Mouse (Mus musculus) ES-E14 (cell line): ENCODE measurements around the gene Nlgn2. TPM values are rescaled to one million over a fixed set of nuclear protein-coding genes. Genes with fewer than 3 reads are reported as not detected.

ENCODE experiments used
- DNase-seq: peaks from one replicate; pipeline ENCODE4 v3.0.0-alpha.2; 2013; ENCODE audit warnings: low read depth, low spot score
- H3K27ac ChIP-seq: 2 replicates; pipeline ENCODE4 v1.5.1; 2012; ENCODE audit warnings: low read depth, mild to moderate bottlenecking, low read length, moderate library complexity, mixed read lengths; ENCODE audit not compliant: poor library complexity, insufficient read depth, severe bottlenecking
- H3K36me3 ChIP-seq: 2 replicates; pipeline ENCODE4 v1.6.1; 2012; ENCODE audit warnings: mild to moderate bottlenecking, low read length, moderate library complexity, mixed read lengths; ENCODE audit not compliant: control insufficient read depth, poor library complexity, insufficient read depth, severe bottlenecking
- H3K4me1 ChIP-seq, 2 experiments: fragments of 150-350 bp in 1 of 2; sonication (generic) in 1 of 2; 2 replicates each; pipeline ENCODE4 v1.6.1; 2012; ENCODE audit warnings: low read length in 2 of 2, mild to moderate bottlenecking in 1 of 2, mixed read lengths in 1 of 2; ENCODE audit not compliant: control insufficient read depth in 2 of 2, insufficient read depth in 2 of 2, poor library complexity in 1 of 2
- H3K4me3 ChIP-seq, 2 experiments: fragments of 150-350 bp in 1 of 2; sonication (generic) in 1 of 2; 2 replicates each; pipeline ENCODE4 v1.5.1; 2012; ENCODE audit warnings: low read length in 2 of 2, low read depth in 1 of 2, mild to moderate bottlenecking in 1 of 2, mixed read lengths in 1 of 2; ENCODE audit not compliant: insufficient read depth in 1 of 2, poor library complexity in 1 of 2, severe bottlenecking in 1 of 2
- H3K9ac ChIP-seq: 2 replicates; pipeline ENCODE4 v1.6.1; 2012; ENCODE audit warnings: low read depth, mild to moderate bottlenecking, low read length, mixed read lengths; ENCODE audit not compliant: poor library complexity, insufficient read depth, severe bottlenecking
- H3K9me3 ChIP-seq: fragments of 150-350 bp; sonication (generic); 2 replicates; pipeline ENCODE4 v1.6.1; 2012; ENCODE audit warnings: low read depth, mild to moderate bottlenecking, low read length; ENCODE audit not compliant: control insufficient read depth, insufficient read depth
- CHD2 ChIP-seq: IDR thresholded peaks from 2 replicates; pipeline ENCODE4 v1.6.1; 2014; ENCODE audit warnings: mild to moderate bottlenecking, low read depth, low read length, inconsistent platforms
- HCFC1 ChIP-seq: IDR thresholded peaks from 2 replicates; pipeline ENCODE4 v1.6.1; 2012; ENCODE audit warnings: low read length, inconsistent platforms, borderline replicate concordance; ENCODE audit not compliant: insufficient read depth
- MAFK ChIP-seq: IDR thresholded peaks from 2 replicates; pipeline ENCODE4 v1.6.1; 2014; ENCODE audit warnings: mild to moderate bottlenecking, low read depth, low read length, inconsistent platforms; ENCODE audit not compliant: insufficient read depth
- ZC3H11A ChIP-seq: IDR thresholded peaks from 2 replicates; pipeline ENCODE4 v1.6.1; 2012; ENCODE audit warnings: low read depth, mild to moderate bottlenecking, inconsistent platforms, low read length, borderline replicate concordance
- ZNF384 ChIP-seq: IDR thresholded peaks from 2 replicates; pipeline ENCODE4 v1.6.1; 2012; ENCODE audit warnings: low read depth, low read length, inconsistent platforms
- in situ Hi-C, 2 experiments: fragments of 600-800 bp; cut with MboI; formaldehyde crosslinking; loops; one replicate each; pipeline ENCODE4 v1.15.1; 2025; ENCODE audit warnings: low sequenced_read_pairs in 2 of 2, inconsistent platforms in 1 of 2; ENCODE audit not compliant: unreplicated experiment in 2 of 2
- total RNA-seq: library from RNA; depleted of rRNA; stranded (reverse); fragments of 300-350 nt; gene quantifications from 2 replicates; pipeline ENCODE4 v1.2.3, GENCODE M21; 2012

Gene Nlgn2
- total RNA-seq, 1 experiment, result 8.9 TPM

- no peaks in the 10 kb centered on the region for H3K36me3 ChIP-seq
- no peak for DNase-seq
- peaks cover 3 to 11% of the 10 kb centered on the region in 2 experiments; a peak in 3 of 4 replicates for H3K4me1 ChIP-seq
- no peak overlapping the region for H3K27ac ChIP-seq
- in situ Hi-C loops, result no loop called here
- TF ChIP-seq HCFC1 (no peak), ZC3H11A (no peak), ZNF384 (no peak), MAFK (no peak), CHD2 (no peak)
- no peaks in the 10 kb centered on the region for H3K9me3 ChIP-seq
- no peak overlapping the region for H3K9ac ChIP-seq
- H3K4me3 ChIP-seq, result no peak overlapping the region
These were observed 46.2 kb downstream of the Nlgn2 start for GRCm38 (mm10) chr11:69791420-69791819.

- H3K4me1 ChIP-seq, result peaks cover 0 to 15% of the 10 kb centered on the region in 2 experiments; a peak in 2 of 4 replicates
- no peaks in the 10 kb centered on the region for H3K36me3 ChIP-seq
- no peak for DNase-seq
- no peak for TF ChIP-seq MAFK
- TF ChIP-seq ZNF384, result no peak
- TF ChIP-seq CHD2, result no peak
- no peak for TF ChIP-seq ZC3H11A
- no peak for TF ChIP-seq HCFC1
- no peaks in the 10 kb centered on the region for H3K9me3 ChIP-seq
- in situ Hi-C loops, result no loop called here
- H3K27ac ChIP-seq, result no peak overlapping the region
- H3K9ac ChIP-seq, result no peak overlapping the region
- H3K4me3 ChIP-seq, result no peak overlapping the region
These were observed 48.2 kb downstream of the Nlgn2 start for GRCm38 (mm10) chr11:69789431-69789830.

- H3K4me1 ChIP-seq, result peaks cover 3 to 20% of the 10 kb centered on the region in 2 experiments
- H3K9ac ChIP-seq, result no peak overlapping the region
- no peaks in the 10 kb centered on the region for H3K9me3 ChIP-seq
- no peak overlapping the region for H3K4me3 ChIP-seq
- in situ Hi-C loops, result no loop called here
- no peak for DNase-seq
- no peak overlapping the region for H3K27ac ChIP-seq
- H3K36me3 ChIP-seq, result no peaks in the 10 kb centered on the region
- no peak for TF ChIP-seq HCFC1
- no peak for TF ChIP-seq ZNF384
- no peak for TF ChIP-seq MAFK
- TF ChIP-seq ZC3H11A, result no peak
- TF ChIP-seq CHD2, result no peak
These were observed 50.3 kb downstream of the Nlgn2 start for GRCm38 (mm10) chr11:69787306-69787705.

- 0 out of 2 replicates have a peak overlapping the region, but pooled peaks have one; percentile 22 for H3K27ac ChIP-seq
- peak overlapping the region; percentile 62 for H3K9ac ChIP-seq
- H3K9me3 ChIP-seq, result no peaks in the 10 kb centered on the region
- no peak for DNase-seq
- no peak for TF ChIP-seq CHD2
- TF ChIP-seq HCFC1, result no peak
- TF ChIP-seq ZNF384, result no peak
- TF ChIP-seq MAFK, result no peak
- no peak for TF ChIP-seq ZC3H11A
- in situ Hi-C loops, result no loop called here
- peaks cover 3 to 26% of the 10 kb centered on the region in 2 experiments for H3K4me1 ChIP-seq
- no peaks in the 10 kb centered on the region for H3K36me3 ChIP-seq
- H3K4me3 ChIP-seq, result peak overlapping the region; percentile 50 to 67
These were observed 52.8 kb downstream of the Nlgn2 start for GRCm38 (mm10) chr11:69784793-69785272.

GRCm38 (mm10) chr11:69781828-69782227 is 55.8 kb downstream of the Nlgn2 start:
- H3K9ac ChIP-seq, result no peak overlapping the region
- DNase-seq, result no peak
- H3K9me3 ChIP-seq, result no peaks in the 10 kb centered on the region
- H3K4me1 ChIP-seq, result peaks cover 3 to 26% of the 10 kb centered on the region in 2 experiments
- no peak overlapping the region for H3K4me3 ChIP-seq
- in situ Hi-C loops, result no loop called here
- H3K36me3 ChIP-seq, result no peaks in the 10 kb centered on the region
- H3K27ac ChIP-seq, result no peak overlapping the region
- TF ChIP-seq ZNF384 (no peak), HCFC1 (no peak), ZC3H11A (no peak), CHD2 (no peak), MAFK (no peak)
